Mouse (Mus musculus) cerebellum, adult 2 months (tissue): ENCODE measurements around the gene Nubpl.

ENCODE experiments used
- CTCF ChIP-seq: fragments of 200-500 bp; IDR thresholded peaks from 2 replicates; pipeline ENCODE4 v1.5.1; 2011; ENCODE audit warnings: low read depth, mild to moderate bottlenecking, control low read depth, low read length, moderate library complexity, borderline replicate concordance; ENCODE audit not compliant: insufficient read depth
- POLR2A ChIP-seq: fragments of 200-500 bp; IDR thresholded peaks from 2 replicates; pipeline ENCODE4 v1.6.1; 2011; ENCODE audit warnings: low read length, control low read depth, borderline replicate concordance; ENCODE audit not compliant: insufficient read depth

DNA sequence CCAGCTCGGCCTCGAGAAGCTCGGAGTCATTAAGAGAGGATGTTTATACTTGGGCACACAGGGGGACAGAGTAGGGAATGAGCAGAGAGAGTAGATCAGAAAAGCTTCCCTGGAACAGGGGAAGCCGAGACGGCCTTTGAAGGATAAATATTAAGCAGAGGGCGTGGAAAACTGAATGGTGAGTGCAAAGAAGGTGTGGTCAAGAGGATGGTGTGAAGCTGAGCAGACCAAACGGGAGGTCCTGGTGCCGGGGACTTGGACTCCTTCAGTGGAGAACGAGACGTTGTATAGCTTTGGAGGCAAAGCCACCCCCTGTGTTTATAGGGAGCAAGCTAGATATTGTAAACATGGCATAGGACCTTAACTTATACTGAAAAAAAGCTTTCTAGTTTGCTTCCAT, 261.9 kb downstream of the Nubpl start:
- TF ChIP-seq CTCF = no peak
- TF ChIP-seq POLR2A = no peak
